Mouse (Mus musculus) liver, embryonic 13.5 days (tissue): Measurements from ENCODE around the gene Iqcb1. TPM values are rescaled to one million over a fixed set of nuclear protein-coding genes. Genes with fewer than 3 reads are reported as not detected.
A peak's percentile ranks its signal among the peaks of the same experiment; 100 is the strongest.

Experiments
- ATAC-seq: fragments of 200-750 bp; cut with Nextera tagmentation; 2 replicates; pipeline ENCODE4 v1.8.0; 2017; ENCODE audit warnings: low read depth, mild to moderate bottlenecking, moderate number of reproducible peaks, moderate library complexity
- DNase-seq: peaks from one replicate; pipeline ENCODE4 v3.0.0; 2022
- H3K27ac ChIP-seq: fragments of 300-500 bp; sonication (generic); 2 replicates; pipeline ENCODE4 v1.5.1; 2015; ENCODE audit warnings: moderate library complexity, mild to moderate bottlenecking, inconsistent platforms
- H3K27me3 ChIP-seq: fragments of 300-500 bp; sonication (generic); 2 replicates; pipeline ENCODE4 v1.6.1; 2015; ENCODE audit warnings: mild to moderate bottlenecking, inconsistent platforms
- H3K36me3 ChIP-seq: fragments of 300-500 bp; sonication (generic); 2 replicates; pipeline ENCODE4 v1.6.1; 2015; ENCODE audit warnings: mild to moderate bottlenecking, inconsistent platforms
- H3K4me1 ChIP-seq: fragments of 300-500 bp; sonication (generic); replicated peaks from 2 replicates; pipeline ENCODE4 v1.6.1; 2015; ENCODE audit warnings: inconsistent platforms
- H3K4me2 ChIP-seq: fragments of 300-500 bp; sonication (generic); 2 replicates; pipeline ENCODE4 v1.6.1; 2015; ENCODE audit warnings: inconsistent platforms, mild to moderate bottlenecking, moderate library complexity
- H3K4me3 ChIP-seq: fragments of 300-500 bp; sonication (generic); replicated peaks from 2 replicates; pipeline ENCODE4 v1.5.1; 2015; ENCODE audit warnings: mild to moderate bottlenecking, inconsistent platforms
- H3K9ac ChIP-seq: fragments of 300-500 bp; sonication (generic); 2 replicates; pipeline ENCODE4 v1.6.1; 2015; ENCODE audit warnings: mild to moderate bottlenecking, inconsistent platforms
- H3K9me3 ChIP-seq: fragments of 300-500 bp; sonication (generic); replicated peaks from 2 replicates; pipeline ENCODE4 v1.6.1; 2016; ENCODE audit warnings: inconsistent platforms
- WGBS: fragments of 180-500 bp; shearing (Covaris S2); methylation state at CpG from one replicate; pipeline ENCODE4 v1.1.7; 2015; ENCODE audit not compliant: insufficient replicate concordance; 5-methylcytosine and 5-hydroxymethylcytosine counted together
- polyA plus RNA-seq: library from polyadenylated mRNA; unstranded; fragments of >200 nt; fragmentation: Nextera tagmentation; extraction: Ambion mirVana; gene quantifications from 2 replicates; pipeline ENCODE4 v1.2.1, GENCODE M21; 2015

Iqcb1 gene
- polyA plus RNA-seq, 1 experiment from 2014 or later: 10.2 TPM

- no peak for DNase-seq
- H3K4me2 ChIP-seq: peak overlapping the region; percentile 87
- H3K4me1 ChIP-seq: peaks cover 37% of the 10 kb centered on the region
- H3K9ac ChIP-seq: peak overlapping the region; percentile 87
- ATAC-seq: peak; percentile 75
- H3K27me3 ChIP-seq: no peaks in the 10 kb centered on the region
- H3K9me3 ChIP-seq: no peaks in the 10 kb centered on the region
- peak overlapping the region; percentile 80 for H3K27ac ChIP-seq
- WGBS: under 1% methylated on average over 37 of the region's 48 CpGs
- H3K36me3 ChIP-seq: peaks cover 6% of the 10 kb centered on the region
- H3K4me3 ChIP-seq: peak overlapping the region; percentile 92
Observed at GRCm38 (mm10) chr16:36875276-36875851, 47.2 kb downstream of the Iqcb1 start.

- Histone ChIP-seq H3K9ac (no peak overlapping the region), H3K4me1 (peaks cover 46% of the 10 kb centered on the region), H3K9me3 (no peaks in the 10 kb centered on the region), H3K4me3 (no peak overlapping the region), H3K4me2 (no peak overlapping the region), H3K27ac (no peak overlapping the region), H3K27me3 (no peaks in the 10 kb centered on the region), H3K36me3 (peaks cover 1% of the 10 kb centered on the region; the same call in 1 of the 2 replicates)
- DNase-seq (no peak), ATAC-seq (no peak)
- WGBS: 69% methylated on average over 5 of the region's 5 CpGs
Observed at GRCm38 (mm10) chr16:36877316-36877715, 49.1 kb downstream of the Iqcb1 start.

GRCm38 (mm10) chr16:36882737-36883343 is 54.7 kb downstream of the Iqcb1 start:
- no peaks in the 10 kb centered on the region for H3K27me3 ChIP-seq
- peaks cover 22% of the 10 kb centered on the region for H3K4me1 ChIP-seq
- H3K9ac ChIP-seq: no peak overlapping the region
- no peak overlapping the region for H3K4me2 ChIP-seq
- no peak overlapping the region for H3K27ac ChIP-seq
- no peaks in the 10 kb centered on the region for H3K9me3 ChIP-seq
- H3K4me3 ChIP-seq: no peak overlapping the region
- ATAC-seq (no peak), DNase-seq (no peak)
- 55% methylated on average over 5 of the region's 5 CpGs for WGBS
- H3K36me3 ChIP-seq: peaks cover 12% of the 10 kb centered on the region

GRCm38 (mm10) chr16:36884881-36885280 is 56.7 kb downstream of the Iqcb1 start:
- WGBS: 57% methylated on average over 4 of the region's 4 CpGs
- Histone ChIP-seq H3K36me3 (peaks cover 19% of the 10 kb centered on the region), H3K4me3 (no peak overlapping the region), H3K9ac (no peak overlapping the region), H3K4me1 (peaks cover 27% of the 10 kb centered on the region), H3K4me2 (no peak overlapping the region), H3K27me3 (no peaks in the 10 kb centered on the region), H3K9me3 (no peaks in the 10 kb centered on the region), H3K27ac (no peak overlapping the region)
- peak; percentile 55 for DNase-seq
- peak; percentile 40; the same call in 1 of the 2 replicates for ATAC-seq

GRCm38 (mm10) chr16:36885912-36886311 is 57.7 kb downstream of the Iqcb1 start:
- 90% methylated on average over 11 of the region's 11 CpGs for WGBS
- no peaks in the 10 kb centered on the region for H3K9me3 ChIP-seq
- H3K36me3 ChIP-seq: peaks cover 20% of the 10 kb centered on the region
- no peak overlapping the region for H3K4me3 ChIP-seq
- H3K4me1 ChIP-seq: peaks cover 30% of the 10 kb centered on the region
- no peak overlapping the region for H3K27ac ChIP-seq
- H3K27me3 ChIP-seq: no peaks in the 10 kb centered on the region
- ATAC-seq: no peak
- no peak for DNase-seq
- H3K4me2 ChIP-seq: no peak overlapping the region
- H3K9ac ChIP-seq: no peak overlapping the region

GRCm38 (mm10) chr16:36887546-36887945 is 59.4 kb downstream of the Iqcb1 start:
- H3K4me2 ChIP-seq: no peak overlapping the region
- peak overlapping the region; percentile 51; the same call in 1 of the 2 replicates for H3K27ac ChIP-seq
- H3K9me3 ChIP-seq: no peaks in the 10 kb centered on the region
- H3K9ac ChIP-seq: no peak overlapping the region
- no peak overlapping the region for H3K4me3 ChIP-seq
- H3K27me3 ChIP-seq: no peaks in the 10 kb centered on the region
- WGBS: 83% methylated on average over 5 of the region's 5 CpGs
- no peak for DNase-seq
- no peak for ATAC-seq
- H3K36me3 ChIP-seq: peaks cover 29% of the 10 kb centered on the region
- H3K4me1 ChIP-seq: peaks cover 44% of the 10 kb centered on the region

GRCm38 (mm10) chr16:36890559-36890958 is 62.4 kb downstream of the Iqcb1 start:
- Histone ChIP-seq H3K4me1 (peaks cover 66% of the 10 kb centered on the region), H3K36me3 (peaks cover 51% of the 10 kb centered on the region), H3K4me2 (peak overlapping the region; percentile 61), H3K4me3 (peak overlapping the region; percentile 6; the same call in 1 of the 2 replicates), H3K9me3 (no peaks in the 10 kb centered on the region), H3K27me3 (no peaks in the 10 kb centered on the region), H3K9ac (peak overlapping the region; percentile 68), H3K27ac (peak overlapping the region; percentile 93)
- DNase-seq: peak; percentile 79
- WGBS: 18% methylated on average over 3 of the region's 3 CpGs
- peak; percentile 94 for ATAC-seq

- Histone ChIP-seq H3K36me3 (peaks cover 53% of the 10 kb centered on the region), H3K9ac (peak overlapping the region; percentile 54; the same call in 1 of the 2 replicates), H3K4me3 (no peak overlapping the region), H3K9me3 (no peaks in the 10 kb centered on the region), H3K27me3 (no peaks in the 10 kb centered on the region), H3K4me1 (peaks cover 67% of the 10 kb centered on the region), H3K4me2 (peak overlapping the region; percentile 61), H3K27ac (peak overlapping the region; percentile 93)
- ATAC-seq: peak; percentile 32
- 51% methylated on average over 4 of the region's 4 CpGs for WGBS
- peak; percentile 29 for DNase-seq
Observed at GRCm38 (mm10) chr16:36891415-36891814, 63.2 kb downstream of the Iqcb1 start.

- Histone ChIP-seq H3K9me3 (no peaks in the 10 kb centered on the region), H3K27ac (peak overlapping the region; percentile 93), H3K9ac (peak overlapping the region; percentile 54), H3K27me3 (no peaks in the 10 kb centered on the region), H3K4me2 (peak overlapping the region; percentile 48), H3K4me3 (no peak overlapping the region), H3K4me1 (peaks cover 68% of the 10 kb centered on the region), H3K36me3 (peaks cover 59% of the 10 kb centered on the region)
- DNase-seq: peak; percentile 42
- WGBS: 56% methylated on average over 10 of the region's 10 CpGs
- peak; percentile 59 for ATAC-seq
Observed at GRCm38 (mm10) chr16:36893317-36893716, 65.1 kb downstream of the Iqcb1 start.

- peak; percentile 65 for ATAC-seq
Observed at GRCm38 (mm10) chr16:36896712-36897111, 68.5 kb downstream of the Iqcb1 start.

GRCm38 (mm10) chr16:36903156-36903555 is 75.0 kb downstream of the Iqcb1 start:
- ATAC-seq: no peak
- no peak overlapping the region for H3K4me2 ChIP-seq
- peaks cover 55% of the 10 kb centered on the region for H3K36me3 ChIP-seq
- no peak overlapping the region for H3K4me3 ChIP-seq
- no peaks in the 10 kb centered on the region for H3K4me1 ChIP-seq
- no peaks in the 10 kb centered on the region for H3K27me3 ChIP-seq
- 85% methylated on average over 5 of the region's 5 CpGs for WGBS
- DNase-seq: no peak
- H3K9me3 ChIP-seq: no peaks in the 10 kb centered on the region
- no peak overlapping the region for H3K27ac ChIP-seq
- H3K9ac ChIP-seq: no peak overlapping the region

More at GRCm38 (mm10) chr16:36896712-36897111, 68.5 kb downstream of the Iqcb1 start:
- H3K4me1 ChIP-seq: peaks cover 40% of the 10 kb centered on the region
- H3K9me3 ChIP-seq: no peaks in the 10 kb centered on the region
- H3K27ac ChIP-seq: peak overlapping the region; percentile 35
- peak overlapping the region; percentile 15; the same call in 1 of the 2 replicates for H3K9ac ChIP-seq
- WGBS: 69% methylated on average over 6 of the region's 6 CpGs
- peaks cover 72% of the 10 kb centered on the region for H3K36me3 ChIP-seq
- no peaks in the 10 kb centered on the region for H3K27me3 ChIP-seq
- no peak overlapping the region for H3K4me2 ChIP-seq
- no peak overlapping the region for H3K4me3 ChIP-seq
- DNase-seq: no peak
